Mouse (Mus musculus): ENCODE measurements around the gene Atcay.
A peak's percentile ranks its signal among the peaks of the same experiment; 100 is the strongest.

Gene Atcay

GRCm38 (mm10) chr10:81168521-81169244, 62.0 kb downstream of the Atcay start:
- DNase-seq (ENCODE audit: low read depth, low spot score) = peak; percentile 92
- Histone ChIP-seq H3K36me3 (ENCODE audit: control insufficient read depth, insufficient read depth, low read length, poor library complexity, severe bottlenecking) (no peaks in the 10 kb centered on the region), H3K27me3 (ENCODE audit: control insufficient read depth, insufficient read depth, low read length, poor library complexity, severe bottlenecking) (no peaks in the 10 kb centered on the region)

DNA sequence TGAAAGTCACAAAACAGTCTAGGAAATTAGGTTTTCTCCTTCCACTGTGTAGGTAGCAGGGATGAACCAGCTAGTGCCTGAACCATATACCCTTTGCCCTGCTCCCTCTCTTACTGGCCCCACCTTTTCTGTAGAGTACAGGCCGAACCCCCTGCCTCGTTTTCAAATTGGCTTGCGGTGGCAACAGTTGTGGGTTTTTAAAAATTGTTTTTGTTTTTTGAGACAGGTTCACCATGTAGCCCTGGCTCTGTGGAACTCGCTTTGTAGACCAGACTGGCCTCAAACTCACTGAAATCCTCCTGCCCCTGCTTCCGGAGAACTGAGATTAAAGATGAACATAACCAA, 62.6 kb downstream of the Atcay start:
- no peaks in the 10 kb centered on the region for H3K36me3 ChIP-seq (ENCODE audit: control insufficient read depth, insufficient read depth, low read length, poor library complexity, severe bottlenecking)
- DNase-seq (ENCODE audit: low read depth, low spot score) = no peak
- H3K27me3 ChIP-seq (ENCODE audit: control insufficient read depth, insufficient read depth, low read length, poor library complexity, severe bottlenecking) = no peaks in the 10 kb centered on the region

DNA sequence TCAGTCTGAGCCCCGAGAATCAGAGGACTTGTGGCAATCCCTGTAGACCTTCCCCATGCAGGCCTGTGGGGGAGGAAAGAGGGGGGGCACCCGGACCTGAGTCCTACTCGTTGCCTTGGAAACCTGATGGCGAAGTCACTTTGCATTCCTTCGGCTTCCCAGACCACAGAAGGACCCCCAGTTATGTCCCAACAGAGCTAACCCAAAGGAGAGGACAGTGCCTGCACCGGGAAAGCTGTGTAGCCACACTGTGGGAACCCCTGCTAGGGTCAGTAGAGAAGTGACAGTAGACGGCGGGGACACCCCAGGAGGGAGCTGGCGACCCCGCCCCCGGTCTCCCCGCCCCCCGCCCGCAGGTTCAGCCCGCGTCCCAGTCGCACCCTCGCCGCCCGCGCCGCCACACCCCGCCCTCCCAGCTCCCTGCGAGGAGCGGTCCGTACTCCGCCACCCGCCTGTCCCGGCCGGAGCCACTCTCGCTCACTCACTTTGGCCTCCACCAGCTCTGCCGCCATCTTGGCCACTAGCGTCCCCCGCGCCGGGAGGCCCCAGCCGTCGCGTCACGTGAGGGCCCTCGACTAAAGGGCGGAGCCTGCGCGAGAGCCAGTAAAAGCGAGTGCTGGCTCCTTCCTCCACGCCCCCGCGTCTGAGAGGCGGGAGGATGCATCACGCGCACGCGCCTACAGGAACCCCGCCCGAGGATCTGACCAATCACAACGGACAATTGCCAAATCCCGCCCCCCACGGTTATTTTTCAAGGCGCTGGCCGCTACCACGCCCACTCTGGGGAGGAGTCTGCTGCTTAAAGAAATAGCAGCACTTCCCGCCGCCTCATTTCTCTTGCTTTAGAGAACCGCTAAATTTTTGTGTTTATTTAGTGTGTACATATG, 63.2 kb downstream of the Atcay start, which contains the start of gene Pias4:
TSS of gene Pias4 (minus strand) at position 724 of the 887 bp plus-strand sequence.
- DNase-seq (ENCODE audit: low read depth, low spot score) = peak; percentile 100
- H3K27me3 ChIP-seq (ENCODE audit: control insufficient read depth, insufficient read depth, low read length, poor library complexity, severe bottlenecking) = no peaks in the 10 kb centered on the region
- no peaks in the 10 kb centered on the region for H3K36me3 ChIP-seq (ENCODE audit: control insufficient read depth, insufficient read depth, low read length, poor library complexity, severe bottlenecking)

DNA sequence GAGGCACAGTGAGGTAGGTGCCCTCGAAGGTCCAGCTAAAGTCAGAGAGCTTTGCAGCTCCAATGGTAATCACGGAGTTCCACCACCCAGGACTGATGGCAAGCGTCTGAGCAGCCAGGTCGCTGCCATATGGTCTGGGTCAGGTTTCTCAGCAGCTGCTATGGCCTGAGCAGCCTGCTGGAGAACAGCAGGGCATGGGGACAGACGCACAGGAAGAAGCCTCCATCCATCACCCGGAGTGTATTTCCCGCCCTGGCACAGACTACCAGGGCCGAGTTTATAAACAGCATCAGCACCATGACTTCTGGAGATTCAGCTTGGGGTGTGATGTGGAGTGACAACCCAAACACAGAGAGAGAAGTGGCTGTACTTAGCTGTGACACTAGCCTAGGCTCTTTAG, 65.5 kb downstream of the Atcay start:
- H3K36me3 ChIP-seq (ENCODE audit: control insufficient read depth, insufficient read depth, low read length, poor library complexity, severe bottlenecking) = no peaks in the 10 kb centered on the region
- no peaks in the 10 kb centered on the region for H3K27me3 ChIP-seq (ENCODE audit: control insufficient read depth, insufficient read depth, low read length, poor library complexity, severe bottlenecking)
- DNase-seq (ENCODE audit: low read depth, low spot score) = no peak

GRCm38 (mm10) chr10:81162318-81162652, 68.3 kb downstream of the Atcay start:
- Histone ChIP-seq H3K27me3 (ENCODE audit: control insufficient read depth, insufficient read depth, low read length, poor library complexity, severe bottlenecking) (no peaks in the 10 kb centered on the region), H3K36me3 (ENCODE audit: control insufficient read depth, insufficient read depth, low read length, poor library complexity, severe bottlenecking) (no peaks in the 10 kb centered on the region; the same call in 1 of the 2 replicates)
- no peak for DNase-seq (ENCODE audit: low read depth, low spot score)

- Histone ChIP-seq H3K36me3 (ENCODE audit: control insufficient read depth, insufficient read depth, low read length, poor library complexity, severe bottlenecking) (no peaks in the 10 kb centered on the region; the same call in 1 of the 2 replicates), H3K27me3 (ENCODE audit: control insufficient read depth, insufficient read depth, low read length, poor library complexity, severe bottlenecking) (no peaks in the 10 kb centered on the region)
- DNase-seq (ENCODE audit: low read depth, low spot score) = peak; percentile 97
These were observed 68.9 kb downstream of the Atcay start for GRCm38 (mm10) chr10:81161602-81162317.

DNA sequence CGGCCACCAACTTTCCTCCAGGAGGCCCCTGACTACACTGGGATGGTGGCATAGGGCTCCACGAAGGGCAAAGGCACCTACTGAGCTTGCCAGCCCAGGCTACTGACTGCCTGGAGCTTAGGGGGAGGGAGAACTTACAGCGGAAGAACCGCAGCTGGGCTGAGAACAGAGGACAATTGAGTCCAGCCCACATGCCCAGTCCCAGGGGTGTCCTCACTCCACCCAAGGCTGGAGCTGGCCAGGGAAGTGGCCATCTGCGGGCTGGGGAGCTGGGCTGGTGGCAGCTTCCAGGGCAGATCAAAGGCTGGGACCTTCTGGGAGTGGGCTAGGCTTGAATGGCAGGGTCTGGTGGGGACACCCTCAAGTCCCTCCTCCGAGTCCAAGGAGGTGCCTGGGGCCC, 75.9 kb downstream of the Atcay start:
- H3K27me3 ChIP-seq (ENCODE audit: control insufficient read depth, insufficient read depth, low read length, poor library complexity, severe bottlenecking) = no peaks in the 10 kb centered on the region
- peaks cover 6% of the 10 kb centered on the region for H3K36me3 ChIP-seq (ENCODE audit: control insufficient read depth, insufficient read depth, low read length, poor library complexity, severe bottlenecking)
- no peak for DNase-seq (ENCODE audit: low read depth, low spot score)
